Mouse (Mus musculus) macrophage (primary cell): ENCODE measurements around the gene H1f0. TPM values are rescaled to one million over a fixed set of nuclear protein-coding genes. Genes with fewer than 3 reads are reported as not detected.

Experiments used
- H3K27ac ChIP-seq: fragments of 350-480 bp; formaldehyde crosslinking; 2 replicates; pipeline ENCODE4 v1.9.0; 2021
- H3K36me3 ChIP-seq: fragments of 350-480 bp; formaldehyde crosslinking; 2 replicates; pipeline ENCODE4 v1.9.0; 2021; ENCODE audit errors: inconsistent target
- H3K4me3 ChIP-seq: fragments of 350-480 bp; formaldehyde crosslinking; 2 replicates; pipeline ENCODE4 v1.9.0; 2021; ENCODE audit errors: inconsistent target
- H3K79me2 ChIP-seq: fragments of 350-480 bp; formaldehyde crosslinking; 2 replicates; pipeline ENCODE4 v1.9.0; 2021; ENCODE audit errors: inconsistent target
- WGBS: methylation state at CpG from one replicate; pipeline ENCODE4 v1.1.7; 2026; ENCODE audit warnings: inconsistent platforms; ENCODE audit not compliant: missing documents; 5-methylcytosine and 5-hydroxymethylcytosine counted together
- polyA plus RNA-seq: library from polyadenylated mRNA; stranded (reverse); fragments of 250-400 nt; gene quantifications from 3 replicates; pipeline ENCODE4 v1.2.4, GENCODE M21; 2018; ENCODE audit warnings: inconsistent platforms
- total RNA-seq, 78 experiments: library from RNA; depleted of rRNA; stranded (reverse); fragments of 250-400 nt; gene quantifications; 1 replicate in 9 of 78; 2 replicates in 24 of 78; 3 replicates in 43 of 78; 4 replicates in 2 of 78; pipeline ENCODE4 v1.2.4; 2018; ENCODE audit warnings: inconsistent platforms in 56 of 78

The H1f0 gene
- 10 to 100 TPM in 9 of 26 experiments, 1 to 10 TPM in 17; 1.3 to 34.0 (median 6.4) TPM for total RNA-seq (2018; cell fraction: chromatin; rRNA removed)
- 100 to 1,000 TPM in 1 of 26 experiments, 10 to 100 TPM in 25; 33.9 to 115 (median 71.3) TPM for total RNA-seq (2018; cell fraction: cytosol; rRNA removed)
- total RNA-seq (2018; cell fraction: nucleus; rRNA removed) = 10 to 100 TPM in 24 of 26 experiments, 1 to 10 TPM in 2; 8.0 to 98.0 (median 32.0) TPM
- polyA plus RNA-seq = 47.1 to 75.1 TPM (median 48.4 TPM) in 3 replicates

GRCm38 (mm10) chr15:79028237-79028738 is at the start of gene H1f0:
Gene H1f0 (plus strand): TSS chr15:79028450.
- WGBS = 1% methylated on average over 57 of the region's 58 CpGs
- H3K4me3 ChIP-seq = peak within 1 kb of the TSS; percentile 36
- no peaks in the 10 kb centered on the region for H3K36me3 ChIP-seq
- H3K79me2 ChIP-seq = no peaks in the 10 kb centered on the region
- no peak within 1 kb of the TSS for H3K27ac ChIP-seq

GRCm38 (mm10) chr15:78978875-78979274 is 49.4 kb upstream of the H1f0 start:
- H3K4me3 ChIP-seq = no peak overlapping the region
- no peaks in the 10 kb centered on the region for H3K36me3 ChIP-seq
- no peak overlapping the region for H3K27ac ChIP-seq
- WGBS = 30% methylated on average over 3 of the region's 4 CpGs
- peaks cover 8% of the 10 kb centered on the region for H3K79me2 ChIP-seq

DNA sequence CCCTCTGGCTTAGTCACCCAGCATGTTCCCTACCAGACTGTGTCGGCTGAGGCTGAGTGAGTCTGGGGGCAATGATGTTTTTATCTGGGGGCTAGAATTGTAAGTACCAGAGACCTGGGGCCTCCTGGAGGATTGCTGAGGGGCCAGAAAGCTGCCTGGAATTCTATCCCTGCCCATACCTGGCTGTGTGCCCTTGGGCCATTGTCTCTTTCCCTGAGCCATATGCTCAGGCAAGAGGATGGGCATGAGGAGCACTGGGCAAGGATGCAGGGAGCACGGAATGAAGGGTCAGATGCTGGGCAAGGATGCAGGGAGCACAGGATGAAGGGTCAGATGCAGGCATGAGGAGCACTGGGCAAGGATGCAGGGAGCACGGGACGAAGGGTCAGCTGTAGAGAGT is 48.2 kb upstream of the H1f0 start:
- no peak overlapping the region for H3K4me3 ChIP-seq
- no peaks in the 10 kb centered on the region for H3K36me3 ChIP-seq
- no peak overlapping the region for H3K27ac ChIP-seq
- peaks cover 20% of the 10 kb centered on the region for H3K79me2 ChIP-seq
- 98% methylated on average over 4 of the region's 4 CpGs for WGBS

- Histone ChIP-seq H3K36me3 (peaks cover 11% of the 10 kb centered on the region; the same call in 1 of the 2 replicates), H3K27ac (peak overlapping the region; percentile 70), H3K4me3 (peak overlapping the region; percentile 78), H3K79me2 (peaks cover 46% of the 10 kb centered on the region)
- 1% methylated on average over 54 of the region's 67 CpGs for WGBS
Measured at GRCm38 (mm10) chr15:78982658-78983435, 45.4 kb upstream of the H1f0 start.

DNA sequence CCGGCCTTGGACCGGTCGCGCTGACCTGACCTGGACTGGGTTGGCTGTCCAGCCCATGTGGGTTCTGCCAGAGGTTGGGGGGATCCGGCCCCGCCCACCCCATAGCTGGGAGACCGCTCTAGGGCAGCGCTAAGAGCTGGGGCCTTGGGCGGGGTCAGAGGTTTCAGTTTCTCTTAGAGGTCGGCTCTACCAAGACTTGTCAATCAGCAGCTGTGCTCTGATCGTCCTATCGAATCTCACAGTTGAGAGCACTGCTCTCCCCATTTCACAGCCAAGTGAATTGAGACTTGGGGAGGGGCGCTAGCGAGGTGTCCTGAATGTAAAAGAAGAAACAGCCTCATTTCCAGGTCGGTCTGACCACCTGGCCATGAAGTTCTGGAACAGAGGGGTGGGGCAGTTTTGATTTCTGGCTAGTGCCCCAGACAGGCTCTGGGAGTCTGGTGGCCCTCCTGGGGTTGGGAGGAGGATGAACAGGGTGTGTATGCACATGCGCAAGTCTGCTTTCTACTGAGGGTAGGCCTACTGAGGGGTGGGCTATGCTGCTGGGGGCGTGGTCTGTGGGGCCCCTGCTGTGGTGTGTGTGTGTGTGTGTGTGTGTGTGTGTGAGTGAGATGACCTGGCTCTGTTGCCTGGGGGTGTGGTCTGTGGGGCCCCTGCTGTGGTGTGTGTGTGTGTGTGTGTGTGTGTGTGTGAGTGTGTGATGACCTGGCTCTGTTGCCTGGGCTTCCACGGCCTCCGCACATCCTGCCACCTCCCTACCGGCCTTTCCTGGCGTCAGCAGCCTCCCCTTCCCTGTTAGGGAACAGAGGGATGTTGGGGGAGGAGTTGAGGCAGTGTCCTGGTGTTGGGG is 44.6 kb upstream of the H1f0 start:
- Histone ChIP-seq H3K79me2 (peaks cover 46% of the 10 kb centered on the region), H3K27ac (peak overlapping the region; percentile 70), H3K36me3 (peaks cover 20% of the 10 kb centered on the region; the same call in 1 of the 2 replicates), H3K4me3 (peak overlapping the region; percentile 78)
- 4% methylated on average over 20 of the region's 21 CpGs for WGBS

DNA sequence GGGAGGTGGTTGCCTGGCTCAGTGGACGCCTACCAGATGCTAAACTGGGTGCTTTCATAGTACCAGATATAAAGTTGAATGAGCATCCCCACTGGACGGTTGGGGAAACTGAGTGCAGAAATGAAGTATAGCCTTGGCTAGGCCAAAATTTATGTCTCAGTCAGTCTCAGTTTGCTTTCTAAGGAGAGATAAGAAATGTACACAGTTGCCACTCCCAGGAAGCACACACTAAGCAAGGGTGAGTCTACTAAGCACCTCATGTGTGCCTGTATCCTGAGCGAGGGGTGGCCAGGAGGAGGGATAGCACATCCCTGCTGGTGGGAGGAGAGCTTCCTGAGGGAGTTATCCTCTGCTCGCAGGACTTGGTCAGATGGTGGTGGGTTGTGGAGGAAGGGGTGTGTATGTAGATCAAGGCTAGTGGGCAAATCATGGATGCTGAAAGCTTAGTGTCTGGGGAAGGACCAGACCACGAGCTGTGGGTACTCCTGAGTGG is 43.9 kb upstream of the H1f0 start:
- H3K27ac ChIP-seq = no peak overlapping the region
- H3K79me2 ChIP-seq = peaks cover 46% of the 10 kb centered on the region
- 64% methylated on average over 5 of the region's 5 CpGs for WGBS
- H3K4me3 ChIP-seq = peak overlapping the region; percentile 78; the same call in 1 of the 2 replicates
- peaks cover 24% of the 10 kb centered on the region for H3K36me3 ChIP-seq

GRCm38 (mm10) chr15:78986536-78987220 is 41.6 kb upstream of the H1f0 start:
- no peak overlapping the region for H3K27ac ChIP-seq
- no peak overlapping the region for H3K4me3 ChIP-seq
- H3K79me2 ChIP-seq = peaks cover 46% of the 10 kb centered on the region
- H3K36me3 ChIP-seq = peaks cover 46% of the 10 kb centered on the region
- 90% methylated on average over 10 of the region's 11 CpGs for WGBS

DNA sequence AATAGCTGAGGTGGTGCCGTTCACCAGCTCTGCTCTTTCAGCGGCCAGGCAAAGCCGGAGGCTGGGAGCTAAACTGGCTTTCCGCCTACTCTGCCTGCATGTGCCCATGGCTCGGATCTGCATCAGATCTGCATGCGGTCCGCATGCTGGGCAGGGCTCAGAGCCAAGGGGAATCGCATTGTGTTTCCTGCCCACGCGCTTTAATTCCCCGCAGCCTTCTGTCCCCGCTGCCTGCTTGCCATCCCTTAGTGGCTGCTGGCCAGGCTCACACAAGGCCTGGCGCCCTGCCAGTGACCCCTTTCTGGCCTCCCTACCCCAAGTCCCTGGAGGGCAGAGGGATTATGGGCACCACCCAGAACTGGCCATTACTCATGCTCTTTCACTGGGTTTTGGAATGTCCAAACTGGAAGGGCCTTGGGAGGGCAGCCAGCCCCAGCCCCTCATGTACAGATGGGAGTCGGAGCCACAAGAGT is 39.7 kb upstream of the H1f0 start:
- 90% methylated on average over 14 of the region's 14 CpGs for WGBS
- H3K27ac ChIP-seq = no peak overlapping the region
- H3K36me3 ChIP-seq = peaks cover 64% of the 10 kb centered on the region
- H3K4me3 ChIP-seq = no peak overlapping the region
- peaks cover 42% of the 10 kb centered on the region for H3K79me2 ChIP-seq

GRCm38 (mm10) chr15:78989152-78990092 is 38.8 kb upstream of the H1f0 start:
- WGBS = 94% methylated on average over 12 of the region's 14 CpGs
- H3K27ac ChIP-seq = no peak overlapping the region
- H3K36me3 ChIP-seq = peaks cover 73% of the 10 kb centered on the region
- H3K4me3 ChIP-seq = no peak overlapping the region
- peaks cover 33% of the 10 kb centered on the region for H3K79me2 ChIP-seq

- WGBS = 96% methylated on average over 9 of the region's 9 CpGs
- no peak overlapping the region for H3K27ac ChIP-seq
- H3K4me3 ChIP-seq = no peak overlapping the region
- H3K79me2 ChIP-seq = peaks cover 26% of the 10 kb centered on the region
- H3K36me3 ChIP-seq = peaks cover 80% of the 10 kb centered on the region
Measured at GRCm38 (mm10) chr15:78990093-78990463, 38.2 kb upstream of the H1f0 start.

DNA sequence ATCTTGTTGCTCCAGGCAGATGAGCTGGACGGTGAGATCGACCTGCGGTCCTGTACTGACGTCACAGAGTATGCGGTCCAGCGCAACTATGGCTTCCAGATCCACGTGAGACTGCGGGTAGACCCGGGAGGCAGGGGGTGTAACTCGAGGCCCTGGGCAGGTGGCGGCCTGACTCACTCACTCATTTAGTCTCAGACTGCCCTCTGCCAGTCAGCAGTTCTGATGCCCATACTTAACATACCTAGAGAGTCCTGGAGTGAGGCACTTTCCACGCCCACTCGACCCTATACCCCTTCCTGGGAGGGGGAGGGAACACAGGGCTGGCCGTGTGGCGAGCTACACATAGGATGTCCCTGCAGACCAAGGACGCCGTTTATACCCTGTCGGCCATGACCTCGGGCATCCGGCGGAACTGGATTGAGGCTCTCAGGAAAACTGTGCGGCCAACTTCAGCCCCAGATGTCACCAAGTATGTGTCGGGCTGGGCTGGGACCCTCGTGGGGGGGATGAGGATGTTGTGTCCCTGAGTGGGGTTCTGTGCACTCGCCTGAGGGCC is 37.2 kb upstream of the H1f0 start:
- Histone ChIP-seq H3K79me2 (peaks cover 16% of the 10 kb centered on the region), H3K27ac (no peak overlapping the region), H3K4me3 (no peak overlapping the region), H3K36me3 (peaks cover 82% of the 10 kb centered on the region)
- 96% methylated on average over 25 of the region's 25 CpGs for WGBS

GRCm38 (mm10) chr15:78992235-78992634 is 36.0 kb upstream of the H1f0 start:
- 90% methylated on average over 7 of the region's 7 CpGs for WGBS
- peaks cover 5% of the 10 kb centered on the region; the same call in 1 of the 2 replicates for H3K79me2 ChIP-seq
- H3K27ac ChIP-seq = no peak overlapping the region
- H3K4me3 ChIP-seq = no peak overlapping the region
- H3K36me3 ChIP-seq = peaks cover 76% of the 10 kb centered on the region

DNA sequence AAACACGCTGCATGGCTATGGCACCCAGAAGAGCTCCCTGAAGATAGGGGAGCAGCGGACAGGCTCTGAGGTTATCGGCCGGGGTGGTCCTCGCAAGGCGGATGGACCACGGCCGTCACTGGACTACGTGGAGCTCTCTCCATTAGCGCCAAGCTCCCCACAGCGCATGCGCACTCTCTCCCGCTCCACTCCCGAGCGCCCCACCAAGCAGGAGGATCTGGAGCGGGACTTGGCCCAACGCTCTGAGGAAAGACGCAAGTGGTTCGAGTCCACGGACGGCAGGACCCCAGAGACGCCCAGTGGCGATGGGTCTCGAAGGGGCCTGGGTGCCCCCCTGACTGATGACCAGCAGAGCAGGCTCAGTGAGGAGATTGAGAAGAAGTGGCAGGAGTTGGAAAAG is 35.3 kb upstream of the H1f0 start:
- WGBS = 96% methylated on average over 24 of the region's 24 CpGs
- H3K4me3 ChIP-seq = no peak overlapping the region

More for the DNA sequence above, 35.3 kb upstream of the H1f0 start:
- H3K27ac ChIP-seq = no peak overlapping the region
- H3K36me3 ChIP-seq = peaks cover 72% of the 10 kb centered on the region
- no peaks in the 10 kb centered on the region for H3K79me2 ChIP-seq
